Mouse (Mus musculus): Measurements from ENCODE around the gene Tpt1. TPM values are rescaled to one million over a fixed set of nuclear protein-coding genes. Genes with fewer than 3 reads are reported as not detected.

Tpt1 gene
- polyA plus RNA-seq, 1 experiment from 2014 or later, result 926 TPM

- Histone ChIP-seq H3K9me3 (replicated peaks) (no peaks in the 10 kb centered on the region), H3K27me3 (no peaks in the 10 kb centered on the region), H3K4me2 (peak overlapping the region; percentile 67), H3K36me3 (peaks cover 27% of the 10 kb centered on the region), H3K4me3 (peak overlapping the region; percentile 93), H3K9ac (peak overlapping the region; percentile 93), H3K27ac (peak overlapping the region; percentile 99), H3K4me1 (replicated peaks) (peaks cover 29% of the 10 kb centered on the region)
- ATAC-seq (replicated peaks; ENCODE audit: insufficient number of reproducible peaks, insufficient read depth, low FRiP score, low read depth), result no peak
- WGBS, result 4% methylated on average over 14 of the region's 14 CpGs
These were observed 690 bp upstream of the Tpt1 start for GRCm38 (mm10) chr14:75844111-75844695.

GRCm38 (mm10) chr14:75845698-75846115 is 814 bp downstream of the Tpt1 start:
- 1% methylated on average over 40 of the region's 40 CpGs for WGBS
- peak overlapping the region; percentile 67 for H3K4me2 ChIP-seq
- H3K27ac ChIP-seq, result peak overlapping the region; percentile 99
- peaks cover 41% of the 10 kb centered on the region for H3K36me3 ChIP-seq
- peaks cover 29% of the 10 kb centered on the region for H3K4me1 ChIP-seq (replicated peaks)
- H3K9ac ChIP-seq, result peak overlapping the region; percentile 98
- peak; percentile 56 for ATAC-seq (replicated peaks; ENCODE audit: insufficient number of reproducible peaks, insufficient read depth, low FRiP score, low read depth)
- no peaks in the 10 kb centered on the region for H3K27me3 ChIP-seq
- H3K4me3 ChIP-seq, result peak overlapping the region; percentile 93
- H3K9me3 ChIP-seq (replicated peaks), result no peaks in the 10 kb centered on the region

- ATAC-seq (replicated peaks; ENCODE audit: insufficient number of reproducible peaks, insufficient read depth, low FRiP score, low read depth), result no peak
- Histone ChIP-seq H3K4me1 (replicated peaks) (peaks cover 23% of the 10 kb centered on the region), H3K36me3 (peaks cover 45% of the 10 kb centered on the region), H3K4me2 (peak overlapping the region; percentile 67; the same call in 1 of the 2 replicates), H3K9ac (no peak overlapping the region; the same call in 1 of the 2 replicates), H3K27ac (0 out of 2 replicates have a peak overlapping the region, but pooled peaks have one; percentile 7), H3K4me3 (peak overlapping the region; percentile 6), H3K27me3 (no peaks in the 10 kb centered on the region), H3K9me3 (replicated peaks) (no peaks in the 10 kb centered on the region)
- WGBS, result 64% methylated on average over 4 of the region's 4 CpGs
These were observed 2.8 kb downstream of the Tpt1 start for GRCm38 (mm10) chr14:75847669-75848068.

- H3K9me3 ChIP-seq (replicated peaks), result no peaks in the 10 kb centered on the region
- H3K27ac ChIP-seq, result no peak overlapping the region
- H3K27me3 ChIP-seq, result no peaks in the 10 kb centered on the region
- 88% methylated on average over 5 of the region's 5 CpGs for WGBS
- peaks cover 45% of the 10 kb centered on the region for H3K36me3 ChIP-seq
- ATAC-seq (replicated peaks; ENCODE audit: insufficient number of reproducible peaks, insufficient read depth, low FRiP score, low read depth), result no peak
- no peak overlapping the region for H3K4me2 ChIP-seq
- no peak overlapping the region for H3K4me3 ChIP-seq
- H3K4me1 ChIP-seq (replicated peaks), result peaks cover 20% of the 10 kb centered on the region
- H3K9ac ChIP-seq, result no peak overlapping the region
These were observed 3.6 kb downstream of the Tpt1 start for GRCm38 (mm10) chr14:75848482-75848881.

- Histone ChIP-seq H3K36me3 (peaks cover 46% of the 10 kb centered on the region), H3K4me3 (no peak overlapping the region), H3K27me3 (no peaks in the 10 kb centered on the region), H3K9me3 (replicated peaks) (no peaks in the 10 kb centered on the region), H3K4me2 (no peak overlapping the region), H3K9ac (no peak overlapping the region), H3K27ac (no peak overlapping the region), H3K4me1 (replicated peaks) (peaks cover 20% of the 10 kb centered on the region)
- no peak for ATAC-seq (replicated peaks; ENCODE audit: insufficient number of reproducible peaks, insufficient read depth, low FRiP score, low read depth)
- WGBS, result 70% methylated on average over 5 of the region's 5 CpGs
These were observed 4.3 kb downstream of the Tpt1 start for GRCm38 (mm10) chr14:75849236-75849635.

- no peak overlapping the region for H3K4me2 ChIP-seq
- H3K4me3 ChIP-seq, result no peak overlapping the region
- no peaks in the 10 kb centered on the region for H3K27me3 ChIP-seq
- peaks cover 20% of the 10 kb centered on the region for H3K4me1 ChIP-seq (replicated peaks)
- H3K27ac ChIP-seq, result no peak overlapping the region
- no peaks in the 10 kb centered on the region for H3K9me3 ChIP-seq (replicated peaks)
- peaks cover 49% of the 10 kb centered on the region for H3K36me3 ChIP-seq
- H3K9ac ChIP-seq, result no peak overlapping the region
- ATAC-seq (replicated peaks; ENCODE audit: insufficient number of reproducible peaks, insufficient read depth, low FRiP score, low read depth), result no peak
- WGBS, result 83% methylated on average over 6 of the region's 6 CpGs
These were observed 5.1 kb downstream of the Tpt1 start for GRCm38 (mm10) chr14:75849842-75850568.

GRCm38 (mm10) chr14:75850819-75851218 is 5.9 kb downstream of the Tpt1 start:
- no peak overlapping the region for H3K4me2 ChIP-seq
- H3K27me3 ChIP-seq, result no peaks in the 10 kb centered on the region
- ATAC-seq (replicated peaks; ENCODE audit: insufficient number of reproducible peaks, insufficient read depth, low FRiP score, low read depth), result no peak
- no peak overlapping the region for H3K9ac ChIP-seq
- no peak overlapping the region for H3K27ac ChIP-seq
- H3K4me1 ChIP-seq (replicated peaks), result peaks cover 24% of the 10 kb centered on the region
- H3K36me3 ChIP-seq, result peaks cover 49% of the 10 kb centered on the region
- WGBS, result 72% methylated on average over 6 of the region's 6 CpGs
- no peaks in the 10 kb centered on the region for H3K9me3 ChIP-seq (replicated peaks)
- H3K4me3 ChIP-seq, result no peak overlapping the region

GRCm38 (mm10) chr14:75852016-75852415 is 7.1 kb downstream of the Tpt1 start:
- no peaks in the 10 kb centered on the region for H3K9me3 ChIP-seq (replicated peaks)
- H3K4me2 ChIP-seq, result no peak overlapping the region
- H3K27ac ChIP-seq, result no peak overlapping the region
- peaks cover 44% of the 10 kb centered on the region for H3K36me3 ChIP-seq
- no peak overlapping the region for H3K9ac ChIP-seq
- WGBS, result 87% methylated on average over 5 of the region's 5 CpGs
- no peak overlapping the region for H3K4me3 ChIP-seq
- no peak for ATAC-seq (replicated peaks; ENCODE audit: insufficient number of reproducible peaks, insufficient read depth, low FRiP score, low read depth)
- no peaks in the 10 kb centered on the region for H3K27me3 ChIP-seq
- H3K4me1 ChIP-seq (replicated peaks), result peaks cover 18% of the 10 kb centered on the region

GRCm38 (mm10) chr14:75855263-75855992 is 10.5 kb downstream of the Tpt1 start:
- Histone ChIP-seq H3K27me3 (no peaks in the 10 kb centered on the region), H3K4me1 (replicated peaks) (0 out of 2 replicates have a peak, but pooled peaks cover 4% of the 10 kb centered on the region), H3K4me2 (no peak overlapping the region), H3K9me3 (replicated peaks) (no peaks in the 10 kb centered on the region), H3K9ac (no peak overlapping the region), H3K27ac (no peak overlapping the region), H3K4me3 (no peak overlapping the region), H3K36me3 (peaks cover 10% of the 10 kb centered on the region)
- WGBS, result 53% methylated on average over 17 of the region's 17 CpGs
- no peak for ATAC-seq (replicated peaks; ENCODE audit: insufficient number of reproducible peaks, insufficient read depth, low FRiP score, low read depth)

GRCm38 (mm10) chr14:75858181-75858580 is 13.3 kb downstream of the Tpt1 start:
- Histone ChIP-seq H3K9me3 (replicated peaks) (no peaks in the 10 kb centered on the region), H3K4me2 (no peak overlapping the region), H3K27me3 (no peaks in the 10 kb centered on the region), H3K9ac (no peak overlapping the region), H3K27ac (peak overlapping the region; percentile 10; the same call in 1 of the 2 replicates), H3K4me1 (replicated peaks) (peaks cover 7% of the 10 kb centered on the region; the same call in 1 of the 2 replicates), H3K4me3 (no peak overlapping the region), H3K36me3 (peaks cover 4% of the 10 kb centered on the region; the same call in 1 of the 2 replicates)
- WGBS, result 19% methylated on average over 2 of the region's 2 CpGs
- no peak for ATAC-seq (replicated peaks; ENCODE audit: insufficient number of reproducible peaks, insufficient read depth, low FRiP score, low read depth)

GRCm38 (mm10) chr14:75859619-75860018 is 14.7 kb downstream of the Tpt1 start:
- Histone ChIP-seq H3K4me2 (no peak overlapping the region), H3K27me3 (no peaks in the 10 kb centered on the region), H3K9me3 (replicated peaks) (no peaks in the 10 kb centered on the region), H3K27ac (no peak overlapping the region), H3K4me3 (no peak overlapping the region), H3K9ac (no peak overlapping the region), H3K4me1 (replicated peaks) (peaks cover 19% of the 10 kb centered on the region), H3K36me3 (no peaks in the 10 kb centered on the region)
- ATAC-seq (replicated peaks; ENCODE audit: insufficient number of reproducible peaks, insufficient read depth, low FRiP score, low read depth), result no peak
- 92% methylated on average over 2 of the region's 2 CpGs for WGBS

Measured in heart, embryonic 15.5 days (tissue).